Mouse (Mus musculus) kidney, adult 2 months (tissue): Measurements from ENCODE around the gene Srek1. TPM values are rescaled to one million over a fixed set of nuclear protein-coding genes. Genes with fewer than 3 reads are reported as not detected.

Experiments used
- DNase-seq: peaks from one replicate; pipeline ENCODE4 v3.0.0; 2021
- H3K27ac ChIP-seq: fragments of 200-500 bp; 2 replicates; pipeline ENCODE4 v1.5.1; 2012; ENCODE audit warnings: low read depth, low read length, control low read depth, inconsistent platforms; ENCODE audit not compliant: insufficient read depth
- H3K27me3 ChIP-seq: fragments of 200-500 bp; replicated peaks from 2 replicates; pipeline ENCODE4 v1.6.1; 2012; ENCODE audit warnings: mild to moderate bottlenecking, moderate library complexity, low read length, inconsistent platforms; ENCODE audit not compliant: control insufficient read depth, insufficient read depth
- H3K36me3 ChIP-seq: fragments of 200-500 bp; 2 replicates; pipeline ENCODE4 v1.6.1; 2012; ENCODE audit warnings: mild to moderate bottlenecking, moderate library complexity, low read length, inconsistent platforms; ENCODE audit not compliant: control insufficient read depth, insufficient read depth
- H3K4me1 ChIP-seq: fragments of 200-500 bp; 2 replicates; pipeline ENCODE4 v1.6.1; 2011; ENCODE audit warnings: low read length; ENCODE audit not compliant: control insufficient read depth, insufficient read depth
- H3K4me3 ChIP-seq: fragments of 200-500 bp; 2 replicates; pipeline ENCODE4 v1.5.1; 2011; ENCODE audit warnings: mild to moderate bottlenecking, low read depth, low read length, control low read depth; ENCODE audit not compliant: insufficient read depth
- CTCF ChIP-seq: fragments of 200-500 bp; conservative IDR thresholded peaks from 2 replicates; pipeline ENCODE4 v1.5.1; 2011; ENCODE audit warnings: low read depth, mild to moderate bottlenecking, control low read depth, low read length, moderate library complexity, mixed read lengths; ENCODE audit not compliant: insufficient read depth, insufficient read length
- POLR2A ChIP-seq: fragments of 200-500 bp; IDR thresholded peaks from one replicate; pipeline ENCODE4 v1.6.1; 2011; ENCODE audit warnings: low read depth, low read length, control low read depth
- WGBS: fragments of 180-500 bp; shearing (Covaris S2); methylation state at CpG from one replicate; pipeline ENCODE4 v1.1.7; 2018; 5-methylcytosine and 5-hydroxymethylcytosine counted together
- polyA plus RNA-seq: library from polyadenylated mRNA; depleted of rRNA; stranded (reverse); fragments of >200 nt; gene quantifications from 2 replicates; pipeline ENCODE4 v1.2.3, GENCODE M21; 2012; rRNA removed

Gene Srek1
- 34.0 and 42.2 TPM in 2 replicates for polyA plus RNA-seq

GRCm38 (mm10) chr13:103774119-103774757, at the start of gene Srek1:
Gene Srek1 (minus strand): TSS chr13:103774608.
- H3K27ac ChIP-seq: peak within 1 kb of the TSS; percentile 100
- under 1% methylated on average over 81 of the region's 81 CpGs for WGBS
- H3K36me3 ChIP-seq: no peaks in the 10 kb centered on the region
- peak; percentile 96 for DNase-seq
- H3K27me3 ChIP-seq: no peaks in the 10 kb centered on the region
- peak within 1 kb of the TSS; percentile 95 for H3K4me3 ChIP-seq
- peaks cover 3% of the 10 kb centered on the region; the same call in 1 of the 2 replicates for H3K4me1 ChIP-seq
- TF ChIP-seq POLR2A (peak; percentile 53), CTCF (no peak)

- Histone ChIP-seq H3K4me3 (no peak overlapping the region), H3K27ac (no peak overlapping the region), H3K4me1 (no peaks in the 10 kb centered on the region), H3K36me3 (peaks cover 10% of the 10 kb centered on the region), H3K27me3 (no peaks in the 10 kb centered on the region)
- 74% methylated on average over 1 of the region's 1 CpGs for WGBS
- DNase-seq: no peak
- TF ChIP-seq CTCF (no peak), POLR2A (no peak)
Observed at GRCm38 (mm10) chr13:103822270-103822669, 47.9 kb upstream of the Srek1 start.

GRCm38 (mm10) chr13:103819377-103819776, 45.0 kb upstream of the Srek1 start:
- H3K27ac ChIP-seq: no peak overlapping the region
- no peaks in the 10 kb centered on the region for H3K4me1 ChIP-seq
- peaks cover 10% of the 10 kb centered on the region for H3K36me3 ChIP-seq
- WGBS: 91% methylated on average over 5 of the region's 5 CpGs
- H3K4me3 ChIP-seq: no peak overlapping the region
- DNase-seq: no peak
- no peaks in the 10 kb centered on the region for H3K27me3 ChIP-seq
- TF ChIP-seq CTCF (no peak), POLR2A (no peak)

GRCm38 (mm10) chr13:103817935-103818334, 43.5 kb upstream of the Srek1 start:
- Histone ChIP-seq H3K27me3 (no peaks in the 10 kb centered on the region), H3K36me3 (peaks cover 12% of the 10 kb centered on the region), H3K27ac (no peak overlapping the region), H3K4me3 (no peak overlapping the region), H3K4me1 (no peaks in the 10 kb centered on the region)
- DNase-seq: no peak
- TF ChIP-seq POLR2A: no peak
- 94% methylated on average over 3 of the region's 3 CpGs for WGBS

- H3K27ac ChIP-seq: no peak overlapping the region
- H3K4me1 ChIP-seq: no peaks in the 10 kb centered on the region
- TF ChIP-seq CTCF (no peak), POLR2A (no peak)
- H3K36me3 ChIP-seq: no peaks in the 10 kb centered on the region
- H3K27me3 ChIP-seq: no peaks in the 10 kb centered on the region; the same call in 1 of the 2 replicates
- 74% methylated on average over 5 of the region's 5 CpGs for WGBS
- no peak for DNase-seq
- H3K4me3 ChIP-seq: no peak overlapping the region
Observed at GRCm38 (mm10) chr13:103807464-103807863, 33.1 kb upstream of the Srek1 start.

- H3K4me3 ChIP-seq: no peak overlapping the region
- no peaks in the 10 kb centered on the region for H3K36me3 ChIP-seq
- no peaks in the 10 kb centered on the region; the same call in 1 of the 2 replicates for H3K27me3 ChIP-seq
- TF ChIP-seq CTCF (no peak), POLR2A (no peak)
- DNase-seq: no peak
- no peaks in the 10 kb centered on the region for H3K4me1 ChIP-seq
- 70% methylated on average over 6 of the region's 6 CpGs for WGBS
- H3K27ac ChIP-seq: no peak overlapping the region
Observed at GRCm38 (mm10) chr13:103806210-103806851, 31.9 kb upstream of the Srek1 start.

GRCm38 (mm10) chr13:103803721-103804120, 29.3 kb upstream of the Srek1 start:
- 70% methylated on average over 5 of the region's 5 CpGs for WGBS
- no peak for DNase-seq
- Histone ChIP-seq H3K4me3 (no peak overlapping the region), H3K4me1 (no peaks in the 10 kb centered on the region), H3K27ac (no peak overlapping the region), H3K36me3 (no peaks in the 10 kb centered on the region), H3K27me3 (no peaks in the 10 kb centered on the region; the same call in 1 of the 2 replicates)
- no peak for TF ChIP-seq POLR2A
- no peak for TF ChIP-seq CTCF
